Mouse (Mus musculus) midbrain, embryonic 16.5 days (tissue): Measurements from ENCODE around the gene Tmem43. TPM values are rescaled to one million over a fixed set of nuclear protein-coding genes. Genes with fewer than 3 reads are reported as not detected.
A peak's percentile ranks its signal among the peaks of the same experiment; 100 is the strongest.
"Not testable (repeated sequence)": the region's sequence is repeated elsewhere in the genome, so short reads cannot be mapped to it uniquely, and the experiment has no call there.

Experiments
- ATAC-seq: fragments of 200-750 bp; cut with Nextera tagmentation; 2 replicates; pipeline ENCODE4 v1.8.0; 2017; ENCODE audit warnings: moderate TSS enrichment
- H3K27ac ChIP-seq: fragments of 300-500 bp; sonication (generic); 2 replicates; pipeline ENCODE4 v1.5.1; 2014; ENCODE audit warnings: mild to moderate bottlenecking, low read length, mixed read lengths
- H3K27me3 ChIP-seq: fragments of 300-500 bp; sonication (generic); 2 replicates; pipeline ENCODE4 v1.6.1; 2014; ENCODE audit warnings: low read depth, low read length, mixed read lengths; ENCODE audit not compliant: control insufficient read depth, insufficient read depth
- H3K36me3 ChIP-seq: fragments of 300-500 bp; sonication (generic); 2 replicates; pipeline ENCODE4 v1.6.1; 2014; ENCODE audit warnings: mild to moderate bottlenecking, low read length, moderate library complexity, mixed read lengths; ENCODE audit not compliant: control insufficient read depth, insufficient read depth
- H3K4me1 ChIP-seq: fragments of 300-500 bp; sonication (generic); 2 replicates; pipeline ENCODE4 v1.6.1; 2014; ENCODE audit warnings: mild to moderate bottlenecking, low read length, mixed read lengths; ENCODE audit not compliant: control insufficient read depth, insufficient read depth
- H3K4me2 ChIP-seq: fragments of 300-500 bp; sonication (generic); 2 replicates; pipeline ENCODE4 v1.6.1; 2014; ENCODE audit warnings: mild to moderate bottlenecking, low read length, mixed read lengths
- H3K4me3 ChIP-seq: fragments of 300-500 bp; sonication (generic); 2 replicates; pipeline ENCODE4 v1.5.1; 2014; ENCODE audit warnings: low read depth, mild to moderate bottlenecking, low read length, moderate library complexity, mixed read lengths
- H3K9ac ChIP-seq: fragments of 300-500 bp; sonication (generic); 2 replicates; pipeline ENCODE4 v1.6.1; 2014; ENCODE audit warnings: low read depth, low read length, mixed read lengths
- H3K9me3 ChIP-seq: fragments of 300-500 bp; sonication (generic); replicated peaks from 2 replicates; pipeline ENCODE4 v1.6.1; 2014; ENCODE audit warnings: mild to moderate bottlenecking, low read length, mixed read lengths; ENCODE audit not compliant: control insufficient read depth, poor library complexity, severe bottlenecking
- WGBS: fragments of 180-500 bp; shearing (Covaris S2); extraction: QIAGEN DNeasy Blood & Tissue Kit; methylation state at CpG from one replicate; pipeline ENCODE4 v1.1.7; 2014; 5-methylcytosine and 5-hydroxymethylcytosine counted together
- polyA plus RNA-seq: library from polyadenylated mRNA; unstranded; fragments of >200 nt; fragmentation: Nextera tagmentation; extraction: Ambion mirVana; gene quantifications from 2 replicates; pipeline ENCODE4 v1.2.1, GENCODE M21; 2015

Tmem43 gene
- polyA plus RNA-seq, 1 experiment from 2014 or later: 61.7 TPM

DNA sequence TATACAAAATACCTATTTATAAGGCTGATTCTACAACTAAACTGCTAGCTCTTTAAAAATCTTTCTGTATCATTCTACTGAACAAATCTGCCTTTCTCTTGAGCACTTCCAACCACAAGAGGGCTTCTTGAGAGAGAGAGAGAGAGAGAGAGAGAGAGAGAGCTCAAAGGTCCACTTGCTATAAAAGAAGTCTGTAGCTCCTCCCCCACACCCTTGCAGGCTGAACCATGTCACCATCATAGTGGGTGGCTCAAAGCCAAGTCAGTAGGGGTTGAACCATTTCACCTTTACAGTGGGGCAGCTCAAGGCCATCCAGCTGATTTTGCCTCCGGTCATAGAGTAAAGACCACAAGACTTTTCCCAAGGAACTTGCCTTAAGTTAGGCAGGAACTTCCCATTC lies 14.0 kb upstream of the Tmem43 start:
- Histone ChIP-seq H3K27ac (no peak overlapping the region), H3K4me2 (no peak overlapping the region), H3K36me3 (peaks cover 8% of the 10 kb centered on the region; the same call in 1 of the 2 replicates), H3K27me3 (no peaks in the 10 kb centered on the region), H3K4me3 (no peak overlapping the region), H3K9ac (no peak overlapping the region), H3K4me1 (no peaks in the 10 kb centered on the region), H3K9me3 (no peaks in the 10 kb centered on the region)
- no peak for ATAC-seq
- WGBS: 100% methylated on average over 1 of the region's 1 CpGs

DNA sequence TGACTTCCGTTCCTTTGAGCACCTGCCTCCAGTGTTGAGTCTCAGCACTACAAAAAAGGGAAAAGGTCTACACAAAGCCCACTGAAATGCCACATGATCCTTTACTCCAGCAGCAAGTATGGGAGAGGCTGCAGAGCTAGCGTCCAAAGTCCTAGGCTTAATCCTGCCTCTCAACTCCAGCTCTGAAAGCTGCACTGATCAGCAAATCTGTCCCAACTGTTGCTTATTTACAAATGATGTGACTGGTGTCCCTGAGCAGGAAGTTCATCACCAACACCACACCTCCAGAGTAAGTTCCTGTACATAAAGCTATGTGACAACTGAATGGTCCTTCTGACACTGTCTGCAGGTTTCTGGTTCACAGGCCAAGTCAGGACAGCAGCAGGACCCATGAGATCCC lies 7.7 kb upstream of the Tmem43 start:
- peaks cover 19% of the 10 kb centered on the region for H3K36me3 ChIP-seq
- H3K9ac ChIP-seq: no peak overlapping the region
- H3K4me2 ChIP-seq: no peak overlapping the region
- ATAC-seq: no peak
- no peak overlapping the region for H3K4me3 ChIP-seq
- H3K9me3 ChIP-seq: no peaks in the 10 kb centered on the region
- H3K27ac ChIP-seq: no peak overlapping the region
- H3K4me1 ChIP-seq: no peaks in the 10 kb centered on the region
- WGBS: 88% methylated on average over 2 of the region's 2 CpGs
- H3K27me3 ChIP-seq: no peaks in the 10 kb centered on the region

GRCm38 (mm10) chr6:91467106-91467505 lies 6.4 kb upstream of the Tmem43 start:
- Histone ChIP-seq H3K4me1 (peaks cover 2% of the 10 kb centered on the region), H3K27me3 (no peaks in the 10 kb centered on the region), H3K4me2 (no peak overlapping the region), H3K9ac (no peak overlapping the region), H3K9me3 (no peaks in the 10 kb centered on the region), H3K4me3 (no peak overlapping the region), H3K36me3 (peaks cover 19% of the 10 kb centered on the region), H3K27ac (no peak overlapping the region)
- no peak for ATAC-seq
- 90% methylated on average over 1 of the region's 1 CpGs for WGBS

DNA sequence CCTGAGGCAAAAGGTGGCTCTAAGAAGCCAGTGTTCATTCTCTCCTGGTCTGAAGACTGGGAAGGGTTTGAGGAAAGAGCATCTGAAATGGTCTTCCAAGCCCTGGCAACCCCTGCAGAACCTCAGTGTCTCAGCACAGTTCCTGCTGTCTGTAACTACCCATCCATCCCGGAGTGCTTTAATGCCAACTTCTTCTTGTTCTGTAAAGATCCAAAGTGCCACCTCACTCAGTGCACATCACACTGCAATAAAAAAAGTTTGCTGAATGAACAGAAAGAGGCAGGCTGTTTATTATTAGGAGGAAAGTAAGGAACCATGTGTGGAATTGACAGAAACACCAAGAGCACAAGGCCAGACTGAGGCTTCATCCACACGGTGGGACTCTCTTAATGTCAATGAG lies 2.8 kb upstream of the Tmem43 start:
- Histone ChIP-seq H3K4me3 (no peak overlapping the region), H3K4me1 (peaks cover 24% of the 10 kb centered on the region), H3K4me2 (no peak overlapping the region), H3K9ac (no peak overlapping the region), H3K9me3 (no peaks in the 10 kb centered on the region), H3K36me3 (peaks cover 5% of the 10 kb centered on the region), H3K27ac (no peak overlapping the region), H3K27me3 (no peaks in the 10 kb centered on the region)
- no peak for ATAC-seq
- WGBS: 93% methylated on average over 2 of the region's 2 CpGs

- not testable (repeated sequence) for H3K27ac ChIP-seq, ATAC-seq, H3K27me3 ChIP-seq, H3K4me3 ChIP-seq, H3K4me2 ChIP-seq, H3K9ac ChIP-seq, H3K9me3 ChIP-seq, H3K36me3 ChIP-seq
- WGBS: 98% methylated on average over 3 of the region's 3 CpGs
- H3K4me1 ChIP-seq: peaks cover 24% of the 10 kb centered on the region
Observed at GRCm38 (mm10) chr6:91471427-91471826, 2.1 kb upstream of the Tmem43 start.

DNA sequence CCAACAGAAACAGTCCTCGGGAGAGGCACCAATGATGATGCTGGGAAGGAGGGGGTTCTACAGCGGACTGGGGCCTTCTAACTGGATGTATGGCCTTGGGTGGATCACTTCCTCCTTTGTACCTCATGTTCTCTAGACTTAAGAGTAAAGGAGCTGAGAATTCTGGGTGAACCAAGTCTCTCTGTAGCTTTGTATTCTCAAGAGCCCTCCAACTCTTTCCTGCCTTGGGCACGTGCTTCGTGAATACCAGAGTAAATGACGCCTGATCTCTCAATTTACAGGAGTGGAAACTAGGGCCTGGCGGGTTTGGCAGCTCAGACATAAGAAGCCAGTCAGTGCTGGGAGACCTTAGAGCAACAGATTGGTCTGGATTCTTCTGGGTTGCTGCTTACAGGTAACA lies 1.2 kb upstream of the Tmem43 start:
- no peak for ATAC-seq
- H3K27ac ChIP-seq: peak overlapping the region; percentile 77; the same call in 1 of the 2 replicates
- H3K9me3 ChIP-seq: no peaks in the 10 kb centered on the region
- H3K4me3 ChIP-seq: peak overlapping the region; percentile 74
- H3K4me1 ChIP-seq: peaks cover 24% of the 10 kb centered on the region
- no peaks in the 10 kb centered on the region for H3K27me3 ChIP-seq
- H3K36me3 ChIP-seq: peaks cover 5% of the 10 kb centered on the region
- 31% methylated on average over 6 of the region's 6 CpGs for WGBS
- H3K4me2 ChIP-seq: peak overlapping the region; percentile 83
- H3K9ac ChIP-seq: peak overlapping the region; percentile 82

GRCm38 (mm10) chr6:91473805-91474440 lies 420 bp downstream of the Tmem43 start:
- H3K4me2 ChIP-seq: peak overlapping the region; percentile 92
- peaks cover 17% of the 10 kb centered on the region for H3K36me3 ChIP-seq
- peak overlapping the region; percentile 60 for H3K27ac ChIP-seq
- no peaks in the 10 kb centered on the region for H3K27me3 ChIP-seq
- no peaks in the 10 kb centered on the region for H3K9me3 ChIP-seq
- 0% methylated on average over 27 of the region's 27 CpGs for WGBS
- peak overlapping the region; percentile 86 for H3K9ac ChIP-seq
- ATAC-seq: peak; percentile 71
- H3K4me3 ChIP-seq: peak overlapping the region; percentile 74
- peaks cover 24% of the 10 kb centered on the region for H3K4me1 ChIP-seq

GRCm38 (mm10) chr6:91474441-91475190 lies 1.1 kb downstream of the Tmem43 start:
- no peak for ATAC-seq
- 57% methylated on average over 9 of the region's 9 CpGs for WGBS

GRCm38 (mm10) chr6:91476541-91476940 lies 3.0 kb downstream of the Tmem43 start:
- Histone ChIP-seq H3K9me3 (no peaks in the 10 kb centered on the region), H3K36me3 (peaks cover 33% of the 10 kb centered on the region), H3K4me1 (peaks cover 24% of the 10 kb centered on the region), H3K27me3 (no peaks in the 10 kb centered on the region), H3K27ac (no peak overlapping the region), H3K9ac (no peak overlapping the region), H3K4me2 (no peak overlapping the region), H3K4me3 (no peak overlapping the region)
- ATAC-seq: no peak
- WGBS: 97% methylated on average over 2 of the region's 2 CpGs

More at GRCm38 (mm10) chr6:91474441-91475190, 1.1 kb downstream of the Tmem43 start:
- Histone ChIP-seq H3K27me3 (no peaks in the 10 kb centered on the region), H3K4me1 (peaks cover 24% of the 10 kb centered on the region), H3K9me3 (no peaks in the 10 kb centered on the region), H3K9ac (peak overlapping the region; percentile 86), H3K4me2 (peak overlapping the region; percentile 92), H3K36me3 (peaks cover 22% of the 10 kb centered on the region), H3K27ac (no peak overlapping the region), H3K4me3 (peak overlapping the region; percentile 74)
